ENCODE assay signal across 9 mouse cellular contexts in the genomic region with DNA sequence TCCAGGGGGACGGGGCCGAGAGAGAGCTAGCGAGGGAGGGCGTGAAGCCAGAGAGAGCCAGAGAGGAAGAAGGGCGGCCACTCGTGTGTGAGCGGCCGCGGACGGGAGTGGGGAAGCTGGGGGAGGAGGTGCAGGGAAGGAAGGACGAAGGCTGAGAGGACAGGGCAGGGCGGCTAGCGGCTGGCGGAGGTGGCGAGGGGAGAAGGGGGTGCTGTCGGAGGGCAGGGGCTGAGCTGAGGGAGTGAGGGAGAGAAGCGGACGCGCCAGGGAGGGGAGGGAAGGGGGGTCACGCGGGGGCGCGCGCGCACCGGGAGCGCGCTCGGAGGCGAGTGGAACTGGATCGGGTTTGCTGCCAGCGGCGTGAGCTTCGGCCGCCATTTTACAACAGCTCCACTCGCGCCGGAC. TPM values are rescaled to one million over a fixed set of nuclear protein-coding genes. Genes with fewer than 3 reads are reported as not detected.
A peak's percentile ranks its signal among the peaks of the same experiment; 100 is the strongest.
DNase-seq lines count a peak whose midpoint lies in the region; ATAC-seq lines count a peak whose summit lies in the region.
"Not testable (repeated sequence)": the region's sequence is repeated elsewhere in the genome, so short reads cannot be mapped to it uniquely, and the experiment has no call there.
"Had no signal": no experiment of that assay in that cellular context is flagged by ENCODE, and none has a peak within 500 bp of the region (broad histone marks: within the 10 kb centered on the region; RNA-seq: fewer than 3 reads in every experiment).

No protein-coding gene starts in this region.

- DNase-seq in B cell, adult 2 months: peak; percentile 34 to 45
- peak; percentile 41 for DNase-seq in midbrain, embryonic 10.5 days (ENCODE audit: low spot score)
- DNase-seq in right cerebral cortex, postnatal 25 days: peak; percentile 12

- H3K36me3 ChIP-seq in embryonic facial prominence, embryonic 15.5 days; heart, embryonic 11.5 days (ENCODE audit: control insufficient read depth, insufficient read depth, low read length); intestine, embryonic 16.5 days (ENCODE audit: control insufficient read depth, insufficient read depth, low read length); limb, embryonic 15.5 days; midbrain, embryonic 10.5 days: not testable (repeated sequence)

- peak overlapping the region; percentile 41 for H3K4me3 ChIP-seq in embryonic facial prominence, embryonic 15.5 days (replicated peaks)
- H3K4me3 ChIP-seq in heart, embryonic 11.5 days (ENCODE audit: low read depth, low read length): peak overlapping the region; percentile 35
- H3K4me3 ChIP-seq in intestine, embryonic 16.5 days (ENCODE audit: low read length): peak overlapping the region; percentile 40
- peak overlapping the region; percentile 41 for H3K4me3 ChIP-seq in limb, embryonic 15.5 days
- H3K4me3 ChIP-seq in midbrain, embryonic 10.5 days: peak overlapping the region; percentile 50

- H3K4me1 ChIP-seq in embryonic facial prominence, embryonic 15.5 days; heart, embryonic 11.5 days (ENCODE audit: control insufficient read depth, insufficient read depth, low read length); intestine, embryonic 16.5 days (ENCODE audit: control insufficient read depth, insufficient read depth, low read length); limb, embryonic 15.5 days; midbrain, embryonic 10.5 days: not testable (repeated sequence)

- H3K27ac ChIP-seq in embryonic facial prominence, embryonic 15.5 days (replicated peaks); heart, embryonic 11.5 days (ENCODE audit: low read depth, low read length); intestine, embryonic 16.5 days (ENCODE audit: low read length); limb, embryonic 15.5 days: not testable (repeated sequence)
- H3K27ac ChIP-seq in midbrain, embryonic 10.5 days (replicated peaks): peak overlapping the region; percentile 74

- peak; percentile 96 for ATAC-seq in cerebellum, adult (ENCODE audit: insufficient number of reproducible peaks, low FRiP score, low TSS enrichment)
- ATAC-seq in embryonic facial prominence, embryonic 15.5 days (ENCODE audit: insufficient number of reproducible peaks, low FRiP score, low TSS enrichment, low read depth): peak; percentile 96
- peak; percentile 92 for ATAC-seq in heart, embryonic 11.5 days (replicated peaks; ENCODE audit: insufficient number of reproducible peaks, low FRiP score, low TSS enrichment)
- peak; percentile 99 for ATAC-seq in intestine, embryonic 16.5 days
- ATAC-seq in limb, embryonic 15.5 days (ENCODE audit: insufficient number of reproducible peaks, low FRiP score, low TSS enrichment, low read depth): peak; percentile 91

- peak overlapping the region; percentile 46 for H3K4me2 ChIP-seq in embryonic facial prominence, embryonic 15.5 days (replicated peaks)
- peak overlapping the region; percentile 55 for H3K4me2 ChIP-seq in heart, embryonic 11.5 days
- H3K4me2 ChIP-seq in intestine, embryonic 16.5 days (ENCODE audit: low read depth, low read length): peak overlapping the region; percentile 43; the same call in 1 of the 2 replicates
- H3K4me2 ChIP-seq in limb, embryonic 15.5 days: peak overlapping the region; percentile 44

- not testable (repeated sequence) for H3K9me3 ChIP-seq in embryonic facial prominence, embryonic 15.5 days (replicated peaks); heart, embryonic 11.5 days (replicated peaks; ENCODE audit: control insufficient read depth, low read length); intestine, embryonic 16.5 days (ENCODE audit: control insufficient read depth, low read length); limb, embryonic 15.5 days
- peaks cover 11% of the 10 kb centered on the region for H3K9me3 ChIP-seq in midbrain, embryonic 10.5 days (replicated peaks)

- H3K27me3 ChIP-seq in embryonic facial prominence, embryonic 15.5 days; heart, embryonic 11.5 days (ENCODE audit: control insufficient read depth, insufficient read depth, low read length); intestine, embryonic 16.5 days (replicated peaks; ENCODE audit: control insufficient read depth, insufficient read depth, low read length); limb, embryonic 15.5 days; midbrain, embryonic 10.5 days (ENCODE audit: low read depth, poor library complexity, severe bottlenecking): not testable (repeated sequence)

- under 1% methylated on average over 18 of the region's 38 CpGs for WGBS in embryonic facial prominence, embryonic 15.5 days
- WGBS in heart, embryonic 11.5 days (ENCODE audit: insufficient replicate concordance): 5% methylated on average over 7 of the region's 38 CpGs
- 3% methylated on average over 16 of the region's 38 CpGs for WGBS in intestine, embryonic 16.5 days
- 2% methylated on average over 18 of the region's 38 CpGs for WGBS in limb, embryonic 15.5 days
- WGBS in midbrain, embryonic 10.5 days: 4% methylated on average over 18 of the region's 38 CpGs

- H3K9ac ChIP-seq in embryonic facial prominence, embryonic 15.5 days; limb, embryonic 15.5 days: not testable (repeated sequence)
- H3K9ac ChIP-seq in heart, embryonic 11.5 days (ENCODE audit: low read depth, low read length): peak overlapping the region; percentile 63; the same call in 1 of the 2 replicates
- H3K9ac ChIP-seq in intestine, embryonic 16.5 days (ENCODE audit: low read depth, low read length): peak overlapping the region; percentile 66

RNA-seq across cellular contexts. Expression of gene 1700017D01Rik, which starts 9.7 kb away (rescaled TPM):
- not detected in 2 replicates for polyA plus RNA-seq in embryonic facial prominence, embryonic 15.5 days (2015; fragmentation: Nextera tagmentation; extraction: Ambion mirVana)
- not detected in 2 replicates for polyA plus RNA-seq in heart, embryonic 11.5 days (2014; fragmentation: Nextera tagmentation; extraction: Ambion mirVana)
- polyA plus RNA-seq in intestine, embryonic 16.5 days (2015; fragmentation: Nextera tagmentation; extraction: Ambion mirVana): not detected in 2 replicates
- not detected in 2 replicates for polyA plus RNA-seq in limb, embryonic 15.5 days (2015; fragmentation: Nextera tagmentation; extraction: Ambion mirVana)
- polyA plus RNA-seq in midbrain, embryonic 10.5 days (2016; fragmentation: Nextera tagmentation; extraction: Ambion mirVana): not detected in 2 replicates
- polyA plus RNA-seq: large intestine, adult 2 months had no signal

RNA-seq across cellular contexts. Expression of gene Ms4a8a, which starts 40.1 kb away (rescaled TPM):
- not detected in 2 replicates for polyA plus RNA-seq in embryonic facial prominence, embryonic 15.5 days (2015; fragmentation: Nextera tagmentation; extraction: Ambion mirVana)
- polyA plus RNA-seq in heart, embryonic 11.5 days (2014; fragmentation: Nextera tagmentation; extraction: Ambion mirVana): not detected in 2 replicates
- 37.6 and 39.5 TPM in 2 replicates for polyA plus RNA-seq in intestine, embryonic 16.5 days (2015; fragmentation: Nextera tagmentation; extraction: Ambion mirVana)
- not detected in 2 replicates for polyA plus RNA-seq in limb, embryonic 15.5 days (2015; fragmentation: Nextera tagmentation; extraction: Ambion mirVana)
- not detected in 2 replicates for polyA plus RNA-seq in midbrain, embryonic 10.5 days (2016; fragmentation: Nextera tagmentation; extraction: Ambion mirVana)

RNA-seq across cellular contexts. Expression of gene 1700025F22Rik, which starts 44.1 kb away (rescaled TPM):
- polyA plus RNA-seq in embryonic facial prominence, embryonic 15.5 days (2015; fragmentation: Nextera tagmentation; extraction: Ambion mirVana): not detected in 2 replicates
- not detected in 2 replicates for polyA plus RNA-seq in heart, embryonic 11.5 days (2014; fragmentation: Nextera tagmentation; extraction: Ambion mirVana)
- polyA plus RNA-seq in intestine, embryonic 16.5 days (2015; fragmentation: Nextera tagmentation; extraction: Ambion mirVana): not detected in 2 replicates
- polyA plus RNA-seq in limb, embryonic 15.5 days (2015; fragmentation: Nextera tagmentation; extraction: Ambion mirVana): not detected in 2 replicates
- polyA plus RNA-seq in midbrain, embryonic 10.5 days (2016; fragmentation: Nextera tagmentation; extraction: Ambion mirVana): not detected in 2 replicates
- polyA plus RNA-seq: large intestine, adult 2 months had no signal

Comparison
In these comparisons a context has a peak if more than half of its experiments do, and no peak if none do; other contexts are left out.
1. RNA of gene Ms4a8a, which starts 40.1 kb away (polyA plus RNA-seq): 37.6 to 39.5 TPM in intestine, embryonic 16.5 days; not detected in limb, embryonic 15.5 days, not detected in heart, embryonic 11.5 days, not detected in embryonic facial prominence, embryonic 15.5 days and not detected in midbrain, embryonic 10.5 days; every median in the first group is over 10 times any median in the second.
2. Peak in every context shown above with its lines, with median percentiles within 50 percentile points of each other: DNase-seq, ATAC-seq, H3K4me2 ChIP-seq and H3K4me3 ChIP-seq.